Mouse (Mus musculus): ENCODE results near the gene Scn9a. TPM values are rescaled to one million over a fixed set of nuclear protein-coding genes. Genes with fewer than 3 reads are reported as not detected.

The Scn9a gene
- 0.80 and 1.2 TPM in 2 replicates for total RNA-seq (2012; rRNA removed)

GRCm38 (mm10) chr2:66634580-66635359 lies at the start of gene Scn9a:
Gene Scn9a (minus strand): TSS chr2:66634962.
- Histone ChIP-seq H3K4me1 (ENCODE audit: control insufficient read depth in 2 of 2, insufficient read depth in 2 of 2, low read length in 2 of 2, poor library complexity in 1 of 2) (0 out of 4 replicates have a peak, but pooled peaks cover 1 to 2% of the 10 kb centered on the region in 2 experiments), H3K27ac (ENCODE audit: insufficient read depth, low read depth, low read length, poor library complexity, severe bottlenecking) (no peak within 1 kb of the TSS), H3K9ac (ENCODE audit: insufficient read depth, low read depth, low read length, poor library complexity, severe bottlenecking) (no peak within 1 kb of the TSS), H3K9me3 (ENCODE audit: control insufficient read depth, insufficient read depth, low read depth, low read length) (no peaks in the 10 kb centered on the region), H3K4me3 (ENCODE audit: insufficient read depth in 1 of 2, low read depth in 1 of 2, low read length in 2 of 2, poor library complexity in 1 of 2, severe bottlenecking in 1 of 2) (peak within 1 kb of the TSS; percentile 47 to 57), H3K36me3 (ENCODE audit: control insufficient read depth, insufficient read depth, low read length, poor library complexity, severe bottlenecking) (no peaks in the 10 kb centered on the region)
- in situ Hi-C loops (cut with MboI; ENCODE audit: low sequenced_read_pairs in 2 of 2, unreplicated experiment in 2 of 2) = no loop called here
- TF ChIP-seq ZNF384 (IDR thresholded peaks at IDR 0.05; ENCODE audit: low read depth, low read length) (no peak; the same call in 1 of the 2 replicates), MAFK (IDR thresholded peaks at IDR 0.05; ENCODE audit: insufficient read depth, low read depth, low read length) (no peak; the same call in 1 of the 2 replicates)
- DNase-seq (ENCODE audit: low read depth, low spot score) = peak; percentile 62

- no peak overlapping the region for H3K9ac ChIP-seq (ENCODE audit: insufficient read depth, low read depth, low read length, poor library complexity, severe bottlenecking)
- H3K4me1 ChIP-seq (ENCODE audit: control insufficient read depth in 2 of 2, insufficient read depth in 2 of 2, low read length in 2 of 2, poor library complexity in 1 of 2) = no peaks in the 10 kb centered on the region
- DNase-seq (ENCODE audit: low read depth, low spot score) = no peak
- H3K4me3 ChIP-seq (ENCODE audit: insufficient read depth in 1 of 2, low read depth in 1 of 2, low read length in 2 of 2, poor library complexity in 1 of 2, severe bottlenecking in 1 of 2) = no peak overlapping the region
- in situ Hi-C loops (cut with MboI; ENCODE audit: low sequenced_read_pairs in 2 of 2, unreplicated experiment in 2 of 2) = no loop called here
- no peaks in the 10 kb centered on the region for H3K9me3 ChIP-seq (ENCODE audit: control insufficient read depth, insufficient read depth, low read depth, low read length)
- no peaks in the 10 kb centered on the region for H3K36me3 ChIP-seq (ENCODE audit: control insufficient read depth, insufficient read depth, low read length, poor library complexity, severe bottlenecking)
- TF ChIP-seq ZC3H11A (IDR thresholded peaks at IDR 0.05; ENCODE audit: borderline replicate concordance, low read depth, low read length) (no peak), MAFK (IDR thresholded peaks at IDR 0.05; ENCODE audit: insufficient read depth, low read depth, low read length) (no peak), ZNF384 (IDR thresholded peaks at IDR 0.05; ENCODE audit: low read depth, low read length) (no peak)
- H3K27ac ChIP-seq (ENCODE audit: insufficient read depth, low read depth, low read length, poor library complexity, severe bottlenecking) = no peak overlapping the region
These were observed 27.2 kb upstream of the Scn9a start for GRCm38 (mm10) chr2:66661988-66662387.

- Histone ChIP-seq H3K9me3 (ENCODE audit: control insufficient read depth, insufficient read depth, low read depth, low read length) (no peaks in the 10 kb centered on the region), H3K4me1 (ENCODE audit: control insufficient read depth in 2 of 2, insufficient read depth in 2 of 2, low read length in 2 of 2, poor library complexity in 1 of 2) (no peaks in the 10 kb centered on the region), H3K4me3 (ENCODE audit: insufficient read depth in 1 of 2, low read depth in 1 of 2, low read length in 2 of 2, poor library complexity in 1 of 2, severe bottlenecking in 1 of 2) (no peak overlapping the region), H3K9ac (ENCODE audit: insufficient read depth, low read depth, low read length, poor library complexity, severe bottlenecking) (no peak overlapping the region), H3K27ac (ENCODE audit: insufficient read depth, low read depth, low read length, poor library complexity, severe bottlenecking) (no peak overlapping the region), H3K36me3 (ENCODE audit: control insufficient read depth, insufficient read depth, low read length, poor library complexity, severe bottlenecking) (no peaks in the 10 kb centered on the region)
- in situ Hi-C loops (cut with MboI; ENCODE audit: low sequenced_read_pairs in 2 of 2, unreplicated experiment in 2 of 2) = no loop called here
- no peak for DNase-seq (ENCODE audit: low read depth, low spot score)
- no peak for TF ChIP-seq HCFC1 (IDR thresholded peaks at IDR 0.05; ENCODE audit: borderline replicate concordance, insufficient read depth, low read length)
- no peak for TF ChIP-seq ZNF384 (IDR thresholded peaks at IDR 0.05; ENCODE audit: low read depth, low read length)
- no peak for TF ChIP-seq MAFK (IDR thresholded peaks at IDR 0.05; ENCODE audit: insufficient read depth, low read depth, low read length)
- TF ChIP-seq ZC3H11A (IDR thresholded peaks at IDR 0.05; ENCODE audit: borderline replicate concordance, low read depth, low read length) = no peak
- no peak for TF ChIP-seq CHD2 (IDR thresholded peaks at IDR 0.05; ENCODE audit: low read depth, low read length)
These were observed 21.7 kb upstream of the Scn9a start for GRCm38 (mm10) chr2:66656430-66656829.

GRCm38 (mm10) chr2:66655431-66655830 lies 20.7 kb upstream of the Scn9a start:
- Histone ChIP-seq H3K4me3 (ENCODE audit: insufficient read depth in 1 of 2, low read depth in 1 of 2, low read length in 2 of 2, poor library complexity in 1 of 2, severe bottlenecking in 1 of 2) (no peak overlapping the region), H3K9me3 (ENCODE audit: control insufficient read depth, insufficient read depth, low read depth, low read length) (no peaks in the 10 kb centered on the region), H3K4me1 (ENCODE audit: control insufficient read depth in 2 of 2, insufficient read depth in 2 of 2, low read length in 2 of 2, poor library complexity in 1 of 2) (no peaks in the 10 kb centered on the region), H3K36me3 (ENCODE audit: control insufficient read depth, insufficient read depth, low read length, poor library complexity, severe bottlenecking) (no peaks in the 10 kb centered on the region), H3K9ac (ENCODE audit: insufficient read depth, low read depth, low read length, poor library complexity, severe bottlenecking) (no peak overlapping the region), H3K27ac (ENCODE audit: insufficient read depth, low read depth, low read length, poor library complexity, severe bottlenecking) (no peak overlapping the region)
- TF ChIP-seq ZC3H11A (IDR thresholded peaks at IDR 0.05; ENCODE audit: borderline replicate concordance, low read depth, low read length) (no peak), CHD2 (IDR thresholded peaks at IDR 0.05; ENCODE audit: low read depth, low read length) (no peak), ZNF384 (IDR thresholded peaks at IDR 0.05; ENCODE audit: low read depth, low read length) (no peak), MAFK (IDR thresholded peaks at IDR 0.05; ENCODE audit: insufficient read depth, low read depth, low read length) (no peak), HCFC1 (IDR thresholded peaks at IDR 0.05; ENCODE audit: borderline replicate concordance, insufficient read depth, low read length) (no peak)
- in situ Hi-C loops (cut with MboI; ENCODE audit: low sequenced_read_pairs in 2 of 2, unreplicated experiment in 2 of 2) = no loop called here
- no peak for DNase-seq (ENCODE audit: low read depth, low spot score)

All from ES-E14 (cell line).